Mouse (Mus musculus) adrenal gland, postnatal 36 days (tissue): ENCODE data around the gene 2410004B18Rik. TPM values are rescaled to one million over a fixed set of nuclear protein-coding genes. Genes with fewer than 3 reads are reported as not detected.

Experiments
- DNase-seq, 2 experiments: peaks; one replicate each; pipeline ENCODE4 v3.0.0; 2021; ENCODE audit warnings: mixed read lengths in 1 of 2
- total RNA-seq, 2 experiments: library from RNA; stranded (reverse); gene quantifications; 2 replicates each; pipeline ENCODE4 v1.2.3; 2021

2410004B18Rik gene
- total RNA-seq, 2 experiments from 2014 or later: 22.3 to 22.8 TPM

GRCm38 (mm10) chr3:145929525-145930400 is 8.1 kb upstream of the 2410004B18Rik start:
- no peak for DNase-seq

- no peak for DNase-seq
Measured at GRCm38 (mm10) chr3:145933845-145934244, 4.0 kb upstream of the 2410004B18Rik start.

- no peak for DNase-seq
Measured at GRCm38 (mm10) chr3:145938405-145939349, 863 bp downstream of the 2410004B18Rik start.

GRCm38 (mm10) chr3:145939402-145939801 is 1.6 kb downstream of the 2410004B18Rik start:
- DNase-seq: no peak

- no peak for DNase-seq
Measured at GRCm38 (mm10) chr3:145939971-145940370, 2.2 kb downstream of the 2410004B18Rik start.

- peak; percentile 62 to 69 for DNase-seq
Measured at GRCm38 (mm10) chr3:145941971-145942370, 4.2 kb downstream of the 2410004B18Rik start.

- no peak for DNase-seq
Measured at GRCm38 (mm10) chr3:145944348-145944747, 6.5 kb downstream of the 2410004B18Rik start.

GRCm38 (mm10) chr3:145945904-145946303 is 8.1 kb downstream of the 2410004B18Rik start:
- DNase-seq: no peak

GRCm38 (mm10) chr3:145946654-145947053 is 8.8 kb downstream of the 2410004B18Rik start:
- no peak for DNase-seq

- DNase-seq: no peak
Measured at GRCm38 (mm10) chr3:145947539-145948204, 9.9 kb downstream of the 2410004B18Rik start.

- DNase-seq: peak; percentile 29 to 55
Measured at GRCm38 (mm10) chr3:145950034-145950814, 12.4 kb downstream of the 2410004B18Rik start.

- no peak for DNase-seq
Measured at GRCm38 (mm10) chr3:145950815-145951130, 13.0 kb downstream of the 2410004B18Rik start.

- DNase-seq: peak; percentile 61 to 63
Measured at GRCm38 (mm10) chr3:145951287-145952165, 13.7 kb downstream of the 2410004B18Rik start.

- no peak for DNase-seq
Measured at GRCm38 (mm10) chr3:145952945-145953344, 15.1 kb downstream of the 2410004B18Rik start.

GRCm38 (mm10) chr3:145953411-145953810 is 15.6 kb downstream of the 2410004B18Rik start:
- DNase-seq: no peak

GRCm38 (mm10) chr3:145959824-145960223 is 22.0 kb downstream of the 2410004B18Rik start:
- DNase-seq: no peak

- no peak for DNase-seq
Measured at GRCm38 (mm10) chr3:145962411-145962810, 24.6 kb downstream of the 2410004B18Rik start.

- DNase-seq: peak in 1 of 2 experiments; percentile 26
Measured at GRCm38 (mm10) chr3:145963101-145964017, 25.5 kb downstream of the 2410004B18Rik start.

- peak; percentile 29 to 36 for DNase-seq
Measured at GRCm38 (mm10) chr3:145964018-145964387, 26.2 kb downstream of the 2410004B18Rik start.
